Mouse (Mus musculus) adrenal gland, postnatal 4 days (tissue): ENCODE measurements around the gene Gm340. TPM values are rescaled to one million over a fixed set of nuclear protein-coding genes. Genes with fewer than 3 reads are reported as not detected.

ENCODE experiments used
- DNase-seq, 2 experiments: peaks; one replicate each; pipeline ENCODE4 v3.0.0; 2021 to 2022; ENCODE audit warnings: low spot score in 2 of 2, mixed read lengths in 2 of 2
- long read RNA-seq, 2 experiments: library from polyadenylated mRNA; stranded (forward); transcript quantifications; one replicate each; pipeline ENCODE4 v2.0.0; 2021
- total RNA-seq, 2 experiments: library from RNA; stranded (reverse); gene quantifications; 2 replicates each; pipeline ENCODE4 v1.2.3; 2021

Gm340 gene
- total RNA-seq, result 10 to 100 TPM; 17.2 to 19.4 TPM
- long read RNA-seq, experiment 1, result 0 reads
- long read RNA-seq, experiment 2, partial matches to known transcripts, result 0 of 3 reads
- long read RNA-seq, experiment 2, other reads (novel, unspliced or antisense), result 3 of 3 reads

DNA sequence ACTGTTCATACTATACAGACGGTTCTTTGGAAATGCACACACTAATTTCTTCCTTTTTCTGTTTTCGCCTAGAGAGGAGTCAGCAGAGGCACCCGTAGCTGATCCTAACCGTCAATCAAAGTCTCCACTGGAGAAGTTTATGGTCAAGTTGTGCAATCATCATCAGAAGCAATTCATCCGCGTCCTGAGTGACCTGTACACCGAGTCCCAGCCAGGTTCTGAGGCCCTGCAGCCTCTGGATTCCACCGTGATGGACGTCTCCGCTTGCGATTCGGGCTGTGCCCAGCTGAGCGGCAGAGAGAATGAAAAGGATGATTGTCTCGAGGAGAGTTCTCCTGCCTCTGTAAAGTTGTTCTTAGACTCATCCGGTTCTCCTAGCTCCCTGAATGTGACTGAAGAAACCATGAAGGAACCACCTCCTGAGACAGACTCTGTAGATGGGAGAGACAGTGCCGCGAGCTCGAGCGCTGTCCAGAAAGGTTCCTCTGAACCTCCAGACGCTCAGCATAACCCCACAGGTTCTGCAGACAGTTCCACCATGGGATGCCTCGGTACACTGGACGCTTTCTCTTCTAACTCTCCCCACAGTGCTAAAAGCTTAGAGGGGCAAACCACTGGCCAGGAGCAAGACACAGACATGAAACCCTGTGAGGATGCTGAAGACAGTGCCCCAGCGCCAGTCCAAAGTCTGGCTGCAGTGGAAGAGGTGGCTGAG, at the start of gene Gm340:
TSS of gene Gm340 (plus strand) at position 665 of the 715 bp plus-strand sequence.
- no peak for DNase-seq

DNA sequence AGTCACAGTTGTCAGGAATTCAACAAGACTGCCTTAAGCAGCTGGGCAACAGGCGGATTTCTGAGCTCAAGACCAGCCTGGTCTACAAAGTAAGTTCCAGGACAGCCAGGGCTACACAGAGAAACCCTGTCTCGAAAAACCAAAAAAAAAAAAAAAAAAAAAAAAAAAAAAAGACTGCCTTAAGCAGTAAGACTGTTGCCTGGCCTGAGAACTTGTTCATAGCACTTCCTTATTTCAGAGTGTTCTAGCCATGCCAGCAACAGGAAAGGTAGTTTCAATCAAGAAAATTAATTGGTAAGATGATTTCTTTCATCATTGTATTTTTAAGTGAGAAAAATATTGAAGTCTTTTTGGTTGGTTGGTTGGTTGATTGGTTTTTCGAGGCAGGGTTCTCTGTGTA, 48.1 kb upstream of the Gm340 start:
- DNase-seq, result no peak

DNA sequence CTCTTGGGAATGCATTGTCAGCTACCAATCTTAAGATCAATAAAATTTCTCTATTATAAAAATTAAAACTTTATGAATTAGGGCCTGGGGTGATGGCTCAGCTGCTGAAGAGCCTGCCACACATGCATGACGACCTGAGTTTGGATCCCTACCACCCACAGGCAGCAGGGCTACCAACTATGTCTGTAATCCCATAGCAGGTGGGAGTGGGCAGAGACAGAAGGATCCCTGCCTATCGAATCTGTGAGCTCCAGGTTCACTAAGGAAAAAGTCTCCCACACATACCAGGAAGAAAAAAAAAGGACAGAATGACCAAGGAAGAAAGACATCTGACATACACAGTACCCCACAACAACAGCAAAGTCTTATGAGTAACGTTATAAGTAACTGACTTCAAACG, 25.2 kb upstream of the Gm340 start:
- DNase-seq, result no peak

DNA sequence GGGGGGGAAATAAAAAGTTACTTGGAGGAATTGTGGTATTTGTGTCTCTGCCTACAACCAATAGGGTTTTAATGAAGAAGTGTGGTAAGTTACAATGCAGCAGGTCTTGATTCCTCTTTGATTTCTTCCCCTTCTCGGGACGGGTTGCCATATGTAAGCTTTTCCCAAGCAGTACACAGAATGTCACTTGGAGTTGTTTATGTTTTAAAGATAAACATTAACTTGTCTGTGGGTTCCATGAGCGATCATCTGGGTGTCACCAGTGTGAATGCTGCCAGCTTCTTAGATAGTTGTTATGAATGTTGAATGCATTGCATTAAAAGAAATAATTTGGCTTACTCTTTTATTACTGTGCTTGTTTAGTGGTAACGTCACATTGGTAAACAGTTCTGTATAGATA, 24.7 kb upstream of the Gm340 start:
- no peak for DNase-seq

DNA sequence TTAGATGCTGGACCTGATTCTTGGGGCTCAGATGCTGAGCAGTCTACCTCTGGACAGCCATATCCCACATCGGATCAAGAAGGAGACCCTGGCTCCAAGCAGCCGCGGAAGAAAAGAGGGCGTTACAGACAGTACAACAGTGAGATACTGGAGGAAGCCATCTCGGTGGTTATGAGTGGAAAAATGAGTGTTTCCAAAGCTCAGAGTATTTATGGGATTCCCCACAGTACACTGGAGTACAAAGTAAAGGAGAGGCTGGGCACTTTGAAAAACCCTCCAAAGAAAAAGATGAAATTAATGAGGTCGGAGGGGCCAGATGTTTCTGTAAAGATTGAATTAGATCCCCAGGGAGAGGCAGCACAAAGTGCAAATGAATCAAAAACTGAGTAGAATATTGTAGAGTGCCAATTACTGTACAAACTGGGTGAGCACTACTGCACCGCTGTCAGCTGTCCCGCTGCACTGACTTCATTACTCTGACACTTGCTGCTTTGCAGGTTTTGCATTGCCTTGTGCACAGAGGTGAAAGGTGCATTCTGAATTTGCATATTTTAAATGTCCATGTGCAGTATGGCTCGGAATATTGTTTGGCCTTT, 23.2 kb upstream of the Gm340 start:
- DNase-seq, result no peak

DNA sequence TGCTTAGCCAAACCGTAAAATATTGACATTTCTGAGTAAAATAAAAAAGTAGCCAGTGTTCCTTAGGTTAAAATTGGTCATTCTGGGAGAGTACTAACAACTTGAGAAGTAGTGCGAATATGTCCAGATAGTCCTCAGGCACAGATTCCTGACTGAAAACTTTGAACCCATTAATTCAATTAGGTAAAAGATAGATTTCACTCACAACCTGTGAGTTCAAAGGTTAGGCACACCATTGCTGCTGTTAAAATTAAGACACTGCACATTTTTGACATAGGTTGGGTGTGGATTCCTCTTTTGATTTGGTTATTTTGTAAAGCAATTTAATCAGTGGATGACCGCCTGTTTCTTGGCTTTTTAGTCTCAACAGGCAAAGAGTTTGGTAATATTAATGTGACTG, 21.3 kb upstream of the Gm340 start:
- no peak for DNase-seq

DNA sequence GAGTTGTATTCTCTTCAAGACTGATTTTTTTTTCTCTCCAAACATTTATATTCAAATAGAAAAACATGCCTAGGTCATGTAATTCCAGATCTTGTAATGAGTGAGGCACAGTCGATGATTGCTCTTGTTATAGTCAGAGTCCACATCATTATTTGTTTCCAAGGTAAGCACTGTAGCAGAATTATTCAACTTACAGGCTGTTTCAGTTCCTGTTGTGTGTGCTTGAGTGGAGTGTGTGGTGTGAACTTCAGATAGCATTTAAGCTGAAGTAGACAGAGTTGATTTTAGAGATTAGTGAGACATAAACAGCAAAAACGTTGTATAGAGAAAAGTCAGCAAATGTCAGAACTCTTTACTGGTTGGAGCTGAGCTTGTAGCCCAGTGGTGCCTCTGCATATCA, 13.4 kb upstream of the Gm340 start:
- DNase-seq, result no peak

DNA sequence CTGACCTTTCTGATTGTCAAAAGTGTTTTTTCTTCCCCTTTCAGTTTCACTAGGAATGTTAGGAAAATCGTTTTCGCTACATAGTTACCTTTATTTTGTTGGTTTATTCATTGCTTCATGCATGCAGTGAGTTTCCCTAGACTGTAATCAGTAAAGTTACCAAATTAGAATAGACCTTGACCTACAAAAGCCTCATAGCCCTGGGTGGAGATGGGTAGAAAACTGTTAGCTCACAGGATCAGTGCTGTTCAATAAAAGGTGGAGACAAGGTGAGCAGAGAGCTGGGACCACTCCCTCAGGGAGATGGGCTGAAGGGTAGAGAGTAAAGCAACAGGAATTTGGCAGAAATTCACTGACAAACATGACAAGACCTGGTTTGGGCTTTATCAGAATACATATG, 8.5 kb upstream of the Gm340 start:
- DNase-seq, result no peak

DNA sequence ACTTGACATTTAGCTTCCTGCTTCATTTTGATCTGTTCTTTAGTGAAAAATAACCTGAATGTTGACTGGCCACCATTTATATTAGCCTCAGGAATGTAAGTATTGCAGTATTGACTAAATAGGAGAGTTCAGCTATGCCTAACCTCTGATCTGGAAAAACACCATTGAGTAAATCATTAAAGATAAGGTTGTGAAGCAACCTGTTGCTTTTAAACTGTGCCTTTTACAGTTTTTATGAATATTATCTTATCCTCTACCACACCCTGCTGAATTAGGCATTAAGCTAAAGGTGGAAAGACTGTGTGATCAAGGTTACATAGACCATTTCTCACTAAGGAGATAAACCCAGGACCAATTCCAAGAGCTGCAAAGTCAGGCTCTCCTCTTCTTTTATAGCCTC, 4.6 kb upstream of the Gm340 start:
- DNase-seq, result no peak

DNA sequence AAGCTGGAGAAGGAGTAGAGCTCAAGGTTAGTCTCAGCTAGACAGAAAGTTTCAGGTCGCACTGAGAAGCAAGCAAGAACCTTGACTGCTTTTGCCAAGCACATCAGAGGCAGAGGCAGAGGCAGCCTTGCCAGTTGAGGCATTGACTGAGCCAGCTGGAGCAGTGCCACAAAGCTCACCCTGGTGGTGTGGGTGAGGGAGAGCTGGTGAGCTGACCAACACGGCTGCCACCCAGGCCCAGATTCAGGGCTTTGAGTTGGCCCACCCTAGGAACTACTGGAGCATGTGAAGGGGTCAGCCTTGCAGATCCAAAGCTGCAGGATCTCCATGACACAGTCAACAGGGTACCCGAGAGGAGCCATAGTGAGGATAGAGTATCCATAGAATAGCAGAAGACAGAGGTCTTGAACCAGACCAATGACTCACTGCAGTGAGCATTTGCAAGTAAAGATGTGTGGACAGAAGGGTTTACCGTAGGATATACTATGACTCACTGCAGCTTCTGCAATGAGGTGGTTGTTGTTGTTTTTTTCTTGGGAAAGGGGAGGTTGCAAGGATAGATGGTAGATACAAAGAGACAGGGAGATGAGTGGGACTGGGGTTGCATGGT, 2.8 kb upstream of the Gm340 start:
- peak in 1 of 2 experiments; percentile 51 for DNase-seq

DNA sequence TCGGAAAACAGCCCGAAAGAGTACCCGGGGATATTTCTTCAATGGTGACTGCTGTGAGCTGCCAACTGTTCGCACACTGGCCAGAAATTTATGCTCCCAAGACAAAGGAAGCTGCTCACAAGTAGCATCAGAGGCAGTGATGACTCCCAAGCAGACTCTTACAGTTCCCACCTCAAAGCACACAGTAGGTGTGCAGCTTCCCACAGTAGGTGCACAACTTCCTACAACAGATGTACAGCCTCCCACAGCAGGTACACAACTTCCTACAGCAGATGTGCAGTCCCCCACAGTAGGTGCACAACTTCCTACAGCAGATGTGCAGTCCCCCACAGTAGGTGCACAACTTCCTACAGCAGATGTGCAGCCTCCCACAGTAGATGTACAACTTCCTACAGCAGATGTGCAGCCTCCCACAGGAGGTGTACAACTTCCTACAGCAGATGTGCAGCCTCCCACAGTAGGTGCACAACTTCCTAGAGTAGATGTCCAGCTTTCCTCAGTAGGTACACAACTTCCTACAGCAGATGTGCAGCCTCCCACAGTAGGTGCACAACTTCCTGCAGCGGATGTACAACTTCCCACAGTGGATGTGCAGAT, 846 bp downstream of the Gm340 start:
- DNase-seq, result no peak

DNA sequence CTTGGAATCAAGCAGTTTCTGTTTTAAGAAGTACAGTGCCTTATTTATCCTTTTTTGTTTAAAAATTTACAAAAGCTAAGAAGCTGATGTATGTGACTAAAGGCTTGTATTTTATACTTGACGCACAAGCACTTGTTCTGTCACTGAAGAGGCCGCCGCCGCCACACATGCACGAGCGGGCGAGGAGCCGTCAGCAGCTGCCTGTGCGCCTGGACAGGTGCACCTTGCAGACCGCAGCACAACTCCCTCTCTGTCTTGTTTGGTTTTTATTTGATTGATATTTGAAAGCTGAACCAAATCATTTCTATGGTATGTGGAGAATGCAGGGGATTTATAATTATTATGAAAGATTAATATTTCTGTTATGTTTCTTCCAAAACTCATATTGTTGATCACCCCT, 4.6 kb downstream of the Gm340 start:
- DNase-seq, result no peak

DNA sequence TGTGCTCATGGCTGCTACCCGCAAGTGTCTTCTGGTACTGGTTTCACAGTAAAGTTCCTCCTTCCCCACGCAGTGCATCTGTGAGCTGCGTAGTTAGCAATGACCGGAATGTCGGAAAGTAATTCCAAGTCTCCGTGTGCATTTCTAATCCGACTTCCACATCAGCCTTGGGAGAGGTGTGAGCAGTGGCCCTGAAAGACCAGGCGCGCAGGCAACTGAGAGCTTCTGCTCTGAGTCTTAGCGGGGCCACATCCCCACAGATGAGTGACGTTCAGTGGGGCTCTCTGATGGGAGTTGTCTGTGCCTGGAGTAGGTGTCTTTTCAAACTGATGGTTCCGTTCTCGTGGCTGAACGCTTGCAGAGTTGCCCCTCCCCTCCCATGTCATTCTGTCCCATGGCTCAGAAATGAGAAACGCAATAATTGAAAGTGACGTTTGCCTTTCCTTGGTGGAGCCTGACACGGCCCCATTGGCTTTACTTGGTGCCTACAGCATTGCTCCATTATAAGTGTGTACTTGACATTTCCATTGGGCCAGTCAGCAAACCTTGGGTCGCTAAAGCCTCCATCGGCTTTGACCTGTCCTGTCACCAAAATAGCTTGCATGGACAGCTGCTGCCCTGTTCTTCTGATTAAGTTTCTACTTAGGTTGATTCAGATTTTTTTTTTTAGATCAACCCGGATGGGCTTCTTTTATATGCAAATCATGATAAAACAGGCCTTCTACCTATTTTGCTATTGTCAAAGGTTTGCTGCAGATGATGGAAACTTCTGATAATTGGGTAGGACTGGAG, 5.5 kb downstream of the Gm340 start:
- no peak for DNase-seq

DNA sequence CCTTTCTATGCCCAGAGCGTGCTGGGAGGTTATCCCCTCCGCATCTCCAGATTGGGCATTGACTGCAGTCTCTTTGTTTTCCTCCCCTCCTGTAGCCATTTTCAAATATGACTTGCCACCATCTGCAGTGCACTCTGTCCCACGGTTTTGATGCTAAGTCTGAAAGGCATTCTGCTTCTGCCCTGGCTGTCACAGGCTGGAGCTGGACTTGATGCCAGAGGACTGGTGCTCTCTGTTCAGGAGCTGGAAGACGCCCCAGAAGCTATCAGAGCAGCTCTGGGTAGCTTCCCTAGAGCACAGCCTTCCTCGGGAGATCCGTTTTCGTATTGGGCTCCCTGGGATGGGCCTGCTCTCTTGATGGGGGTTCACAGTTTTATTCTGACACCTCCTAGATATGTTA, 6.9 kb downstream of the Gm340 start:
- DNase-seq, result no peak

DNA sequence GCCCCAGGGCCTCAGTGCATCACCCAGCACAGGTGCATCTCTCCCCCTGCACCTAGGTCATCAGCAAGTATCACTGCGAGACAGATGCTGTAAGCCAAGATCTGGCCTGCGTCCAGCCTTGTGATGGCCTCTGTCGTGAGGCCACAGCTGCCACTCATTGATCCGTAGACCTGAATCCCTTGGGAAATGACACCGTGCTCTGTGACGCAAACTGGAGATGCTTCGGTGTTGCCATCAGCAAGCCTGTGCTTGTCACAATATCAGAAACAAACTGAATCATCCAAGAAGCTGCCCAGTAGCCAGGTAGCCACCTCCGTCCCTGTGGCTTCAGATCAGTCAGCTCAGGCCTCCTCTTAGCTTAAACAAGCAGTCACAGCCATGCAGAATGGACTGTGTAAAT, 7.5 kb downstream of the Gm340 start:
- no peak for DNase-seq

DNA sequence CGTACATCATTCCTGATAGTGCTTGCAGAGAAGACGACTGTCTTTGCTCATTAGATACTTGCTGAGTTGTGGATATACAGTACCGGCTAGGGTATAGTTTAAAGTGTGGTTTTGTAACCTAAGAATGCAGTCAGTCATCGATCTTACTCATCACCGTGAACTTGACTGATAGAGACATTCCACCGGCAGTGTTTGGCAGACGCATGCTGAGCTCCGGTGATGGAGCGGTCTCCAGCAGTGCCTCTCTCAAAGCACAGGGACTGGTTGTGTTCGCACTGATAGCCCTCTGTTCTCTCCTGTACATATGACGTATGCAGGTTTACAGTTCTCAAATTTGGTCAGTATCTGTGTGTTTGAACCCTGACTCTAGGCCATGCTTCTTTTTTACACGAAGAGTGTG, 9.6 kb downstream of the Gm340 start:
- no peak for DNase-seq

DNA sequence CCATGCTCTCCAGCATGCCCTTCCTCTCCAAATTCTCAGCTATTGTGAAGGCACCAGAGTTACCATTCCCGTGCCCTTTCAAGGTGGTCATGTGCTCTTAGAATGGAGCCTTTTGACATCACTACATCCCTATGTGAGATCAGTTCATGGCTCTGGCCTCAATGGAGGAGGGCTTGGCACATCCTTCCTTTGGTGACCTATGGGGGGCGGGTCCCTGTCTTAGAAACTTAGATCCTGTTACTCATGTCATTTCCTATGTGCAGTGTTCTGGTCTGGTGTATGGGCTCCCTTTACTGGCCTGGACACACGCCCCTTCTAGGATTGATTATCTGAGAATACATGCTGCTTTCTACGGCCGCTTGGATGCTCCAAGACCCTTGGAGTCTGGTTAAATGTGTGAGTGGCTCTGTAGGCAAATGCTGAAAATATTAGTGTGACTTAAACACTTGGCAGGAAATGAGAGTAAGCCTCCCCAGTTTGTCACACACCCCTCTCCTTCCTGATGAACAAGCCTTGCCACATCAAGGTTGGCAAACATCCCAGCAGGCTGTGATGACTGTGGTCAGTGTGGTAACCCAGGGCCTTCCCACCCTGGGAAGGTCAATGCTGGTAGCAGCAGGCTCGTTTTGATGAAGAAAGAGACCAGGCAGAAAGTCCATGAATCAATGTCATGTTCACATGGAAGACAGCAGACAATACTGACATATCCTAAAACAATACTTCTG, 15.2 kb downstream of the Gm340 start:
- DNase-seq, result peak; percentile 41 to 70

DNA sequence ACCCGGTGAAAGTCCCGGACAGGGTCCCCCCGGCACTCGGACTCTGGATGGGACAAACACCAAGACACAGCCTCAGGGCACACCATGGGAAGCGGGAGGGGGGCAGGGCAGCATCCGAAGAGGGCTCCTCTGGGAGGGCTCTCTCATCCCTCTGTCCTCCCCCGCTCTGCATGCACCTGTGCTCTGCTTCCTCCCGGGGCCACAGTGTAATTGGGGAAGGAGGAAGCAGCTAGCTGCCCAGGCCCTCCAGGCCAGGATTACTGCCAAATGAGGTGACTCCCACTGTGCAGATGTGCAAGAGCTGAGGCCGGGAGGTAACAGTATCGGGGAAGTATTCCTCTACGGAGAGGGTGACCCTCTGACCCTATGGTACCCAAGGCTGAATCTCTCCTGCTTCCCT, 18.5 kb downstream of the Gm340 start:
- no peak for DNase-seq

DNA sequence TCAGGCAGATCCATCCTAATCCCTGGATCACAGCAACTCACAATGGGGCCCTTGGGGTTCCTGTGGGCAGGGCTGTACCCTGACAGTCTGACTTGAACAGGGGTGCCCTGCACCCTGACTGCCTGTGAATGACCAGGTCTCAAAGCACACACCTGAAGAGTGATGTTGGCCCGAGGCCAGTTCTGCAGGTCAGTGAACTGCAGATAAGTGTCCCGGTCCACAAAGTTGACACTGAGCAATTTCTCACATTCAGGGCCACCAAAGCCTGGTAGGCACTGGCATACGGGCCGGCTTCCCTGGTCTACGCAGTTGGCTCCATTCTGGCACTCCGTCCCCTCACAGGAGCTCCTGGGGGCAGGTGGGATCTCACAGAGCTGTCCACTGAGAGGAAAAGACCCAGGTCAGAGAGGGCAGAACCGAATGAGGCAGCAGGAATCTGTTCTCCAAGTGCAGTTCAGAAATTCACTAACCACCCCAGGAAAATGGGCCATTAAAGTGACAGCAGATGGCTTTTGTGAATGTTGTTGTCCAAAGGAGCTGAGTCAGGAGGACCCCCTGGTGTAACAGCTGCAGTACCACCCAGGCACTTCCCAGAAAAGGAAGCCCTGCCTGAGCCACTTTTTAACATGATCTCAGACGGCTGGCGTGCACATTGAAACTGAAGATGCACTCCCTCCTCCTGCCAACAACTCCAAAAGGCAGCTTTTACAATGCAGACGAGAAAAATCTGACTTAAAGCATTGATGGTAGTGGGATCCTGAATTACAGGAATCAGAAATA, 24.2 kb downstream of the Gm340 start:
- DNase-seq, result no peak

DNA sequence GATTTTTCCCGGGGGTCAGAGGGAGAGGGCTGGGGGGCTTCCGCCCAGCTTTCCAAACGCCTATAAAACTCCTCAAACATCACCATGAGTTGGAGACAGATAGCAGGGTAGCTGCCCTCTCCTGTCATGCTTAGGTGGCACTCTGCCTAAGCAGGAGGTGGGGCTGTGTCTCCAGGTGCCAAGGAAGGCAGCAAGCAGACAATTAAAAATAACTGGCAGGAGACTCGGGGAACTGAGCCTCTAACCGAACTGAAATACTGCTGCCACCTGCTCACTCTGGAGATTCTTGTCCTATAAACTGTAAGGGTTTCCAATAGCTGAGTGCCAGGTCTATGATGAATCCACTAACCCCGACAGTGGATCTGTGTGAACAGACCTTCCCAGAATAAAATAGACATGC, 29.5 kb downstream of the Gm340 start:
- DNase-seq, result no peak
